Mouse (Mus musculus): ENCODE results near the gene Amz2.
"Not testable (repeated sequence)": the region's sequence is repeated elsewhere in the genome, so short reads cannot be mapped to it uniquely, and the experiment has no call there.

Gene Amz2

DNA sequence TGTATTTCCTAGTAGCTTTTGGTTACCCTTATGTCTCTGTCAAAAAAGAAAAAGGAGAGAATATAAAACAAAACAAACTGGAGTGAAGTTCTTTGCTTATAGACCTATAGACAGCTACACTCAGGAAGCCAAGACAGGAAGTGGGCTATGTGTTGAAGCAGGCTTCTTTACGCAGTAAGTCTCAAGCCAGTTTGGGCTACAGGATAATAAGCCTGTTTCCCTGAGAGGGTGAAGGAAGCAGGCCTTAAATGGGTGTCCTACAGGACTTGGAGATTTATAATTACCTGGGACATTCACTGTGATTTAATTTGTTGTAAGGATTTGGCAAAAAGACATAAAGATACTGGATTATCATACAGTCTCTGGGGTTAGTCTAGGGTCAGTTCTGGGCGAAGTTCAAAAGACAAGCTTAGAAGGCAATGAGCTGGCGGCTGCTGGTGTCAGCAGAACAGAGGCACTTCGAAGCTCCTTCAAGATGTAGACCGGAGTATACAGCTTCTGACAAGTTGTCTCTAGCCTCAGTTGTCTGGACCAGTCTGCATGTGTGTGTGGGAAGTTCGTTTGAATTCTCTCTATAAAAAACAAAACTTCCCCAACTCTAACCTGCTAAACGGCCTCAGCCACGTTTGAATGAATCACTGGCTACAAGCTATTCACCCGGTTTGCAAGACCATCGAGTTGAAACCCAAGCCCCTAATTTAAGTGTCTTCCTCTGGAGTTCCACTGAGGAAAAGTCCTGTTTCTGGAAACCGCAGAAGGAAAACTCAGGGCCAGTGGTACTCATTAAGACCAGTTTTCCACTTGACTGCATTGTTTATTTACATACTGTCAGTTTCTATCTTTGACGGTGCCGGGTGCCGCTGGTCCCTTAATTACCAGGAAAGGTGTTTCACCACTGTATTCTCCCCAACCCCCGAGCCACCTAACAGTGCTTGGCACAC, 45.4 kb downstream of the Amz2 start:
- DNase-seq (ENCODE audit: low spot score in 2 of 2) = no peak

DNA sequence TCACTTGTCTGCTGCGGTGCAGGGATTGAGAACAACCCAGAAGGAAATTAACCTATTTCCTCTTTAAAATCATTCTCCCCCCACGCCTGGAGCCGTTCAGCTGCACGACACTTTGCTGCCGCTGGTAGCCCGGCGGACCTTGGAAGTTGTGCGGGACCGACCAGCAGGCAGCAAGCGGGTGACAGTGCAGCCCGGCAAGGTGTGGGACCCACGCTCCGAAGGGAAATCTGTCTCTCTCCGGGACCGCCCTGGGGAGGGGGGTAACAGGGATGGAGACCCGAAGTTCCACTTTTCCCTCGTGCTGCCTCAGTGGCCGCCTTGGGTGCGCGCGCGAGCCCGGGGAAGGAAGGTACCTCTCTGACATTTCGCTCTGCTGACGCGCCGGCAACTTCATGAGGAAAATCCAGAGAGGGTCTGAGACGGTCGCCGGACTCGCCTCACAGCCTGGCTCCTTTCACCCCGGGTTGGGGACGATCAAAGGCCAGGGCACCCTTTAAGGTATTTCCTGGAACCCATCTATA, 46.5 kb downstream of the Amz2 start:
- no peak for DNase-seq (ENCODE audit: low spot score in 2 of 2)

DNA sequence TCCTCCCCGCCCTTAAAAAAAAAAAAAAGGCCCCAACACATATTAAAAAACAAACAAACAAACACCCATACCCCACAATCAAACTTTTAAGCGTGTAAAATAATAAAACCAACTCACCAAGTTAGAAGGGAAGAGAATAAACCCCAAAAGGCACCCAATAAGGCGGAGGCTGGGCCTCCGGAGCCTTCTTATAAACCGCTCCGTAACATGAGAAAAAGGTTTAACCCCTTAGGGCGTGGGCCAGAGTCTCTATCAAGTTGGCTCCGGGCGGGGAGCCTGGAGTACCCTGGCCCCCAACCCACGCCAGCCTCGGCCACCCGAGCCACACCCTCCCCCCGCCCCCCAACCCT, 47.0 kb downstream of the Amz2 start:
- DNase-seq (ENCODE audit: low spot score in 2 of 2) = no peak

DNA sequence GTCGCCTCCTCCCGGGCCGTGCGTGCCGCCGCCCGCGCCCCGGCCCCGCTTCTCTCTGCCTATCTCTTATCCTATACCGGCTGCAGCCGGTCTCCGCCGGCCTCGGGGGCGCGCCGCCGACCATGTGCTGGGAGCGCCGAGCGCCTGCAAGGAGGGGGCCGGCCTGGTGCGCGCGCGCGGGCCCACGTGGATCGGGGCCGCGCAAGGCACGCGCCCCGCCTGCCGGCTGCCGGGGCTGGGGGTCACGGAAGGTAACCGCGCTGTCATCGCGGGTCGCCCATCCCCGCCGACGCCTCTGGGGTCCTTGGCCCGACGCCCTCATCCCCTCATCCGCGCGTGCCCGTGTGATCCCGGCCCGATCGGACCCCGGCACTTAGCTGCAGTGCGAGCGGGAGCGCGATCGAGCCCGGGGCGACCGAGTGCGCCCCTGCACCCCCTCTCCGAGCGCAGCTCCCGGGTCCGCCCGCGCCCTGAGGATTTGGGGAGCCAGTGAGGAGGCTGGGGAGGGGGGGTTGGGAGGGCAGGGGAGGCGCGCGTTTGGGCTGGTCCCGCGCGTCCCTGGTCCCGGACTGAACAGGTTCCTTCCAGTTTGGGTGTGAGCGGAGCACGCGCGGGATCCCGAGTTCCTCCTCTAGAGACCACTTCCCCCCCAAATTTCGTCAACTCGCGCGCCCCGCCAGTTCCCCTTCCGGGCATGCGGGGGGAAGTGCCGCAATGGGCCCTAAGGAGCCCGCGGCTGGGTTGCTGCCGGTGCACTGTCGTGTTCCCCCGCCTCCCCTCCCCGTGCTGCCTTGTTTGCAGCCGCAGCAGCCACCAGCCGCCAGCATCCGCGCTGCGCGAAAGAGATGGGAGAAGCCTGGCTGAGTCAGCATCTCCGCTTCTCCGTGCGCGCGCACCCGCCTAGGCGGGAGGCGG, 47.7 kb downstream of the Amz2 start, which contains the start of the genes Arsg and Slc16a6:
Arsg (plus strand) TSS at position 204 of the 915 bp plus-strand sequence.
Slc16a6 (minus strand) TSS at position 428 of the 915 bp plus-strand sequence.
- DNase-seq (ENCODE audit: low spot score in 2 of 2) = peak; percentile 78 to 79

DNA sequence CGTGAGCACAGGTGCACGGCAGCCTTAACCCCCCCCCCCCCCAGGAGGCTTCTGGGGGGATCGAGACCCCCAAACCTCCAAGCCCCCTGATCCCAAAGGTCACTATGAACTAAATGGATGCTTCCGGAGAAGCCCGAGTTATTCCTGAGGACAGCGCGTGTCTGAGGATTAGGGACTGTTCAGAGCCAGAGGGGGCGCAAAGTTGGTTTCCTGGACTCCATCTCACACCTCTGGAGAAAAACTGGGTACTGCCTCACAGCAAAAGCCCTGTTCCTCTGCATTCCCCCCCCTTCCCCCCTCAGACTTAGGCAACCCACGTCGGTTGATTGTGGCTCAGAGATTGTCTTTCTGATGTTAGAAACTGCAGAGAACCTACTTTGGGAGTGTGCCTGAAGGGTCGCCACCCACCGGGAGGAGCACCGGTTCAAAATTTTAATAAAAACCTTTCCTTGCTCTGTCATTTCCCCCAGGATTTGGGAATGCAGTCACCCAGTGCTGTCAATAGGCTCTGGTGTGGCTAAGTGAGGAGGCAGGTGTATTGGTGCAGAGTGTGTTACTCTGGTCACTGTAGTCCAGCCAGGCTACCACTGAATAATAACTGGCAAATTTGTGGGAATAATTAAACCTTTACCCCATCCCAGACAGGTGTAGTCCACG, 48.5 kb downstream of the Amz2 start:
- DNase-seq (ENCODE audit: low spot score in 2 of 2) = no peak

DNA sequence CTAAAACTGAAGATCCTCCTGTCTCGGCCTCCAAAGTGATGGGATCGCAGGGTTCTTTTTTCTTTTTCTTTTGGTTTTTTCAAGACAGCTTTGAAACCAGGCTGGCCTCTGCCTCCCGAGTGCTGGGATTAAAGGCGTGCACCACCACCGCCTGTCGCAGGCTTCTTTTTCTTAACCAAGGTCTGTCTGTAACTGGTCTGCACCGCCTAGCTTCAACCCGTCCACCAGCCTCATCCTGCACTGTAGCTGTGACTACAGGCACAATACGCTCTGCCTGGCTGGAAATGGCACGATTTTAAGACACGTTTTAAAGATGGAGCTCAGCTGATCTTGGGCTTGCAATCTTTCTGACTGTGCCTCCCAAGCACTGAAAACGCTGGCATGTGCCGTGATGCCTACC, 49.1 kb downstream of the Amz2 start:
- no peak for DNase-seq (ENCODE audit: low spot score in 2 of 2)

DNA sequence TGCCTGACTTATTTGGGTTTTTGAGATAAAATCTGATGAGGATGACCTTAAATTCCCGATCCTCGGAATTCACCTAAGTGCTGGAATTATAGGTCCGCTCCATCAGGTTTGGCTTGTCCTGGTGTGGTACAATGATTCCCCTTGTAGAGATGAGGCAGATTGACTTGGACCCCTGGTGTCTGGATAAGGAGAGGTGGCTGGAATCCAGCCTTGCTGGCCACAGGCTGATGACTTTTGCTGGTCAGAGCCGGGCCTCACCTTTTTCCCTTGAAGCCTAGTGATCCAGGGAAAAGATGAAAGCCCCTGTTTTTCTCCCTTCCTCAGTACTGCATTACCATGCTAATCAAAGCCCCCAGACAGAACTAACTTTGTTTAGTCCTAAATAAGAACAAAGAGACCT, 50.0 kb downstream of the Amz2 start:
- no peak for DNase-seq (ENCODE audit: low spot score in 2 of 2)

DNA sequence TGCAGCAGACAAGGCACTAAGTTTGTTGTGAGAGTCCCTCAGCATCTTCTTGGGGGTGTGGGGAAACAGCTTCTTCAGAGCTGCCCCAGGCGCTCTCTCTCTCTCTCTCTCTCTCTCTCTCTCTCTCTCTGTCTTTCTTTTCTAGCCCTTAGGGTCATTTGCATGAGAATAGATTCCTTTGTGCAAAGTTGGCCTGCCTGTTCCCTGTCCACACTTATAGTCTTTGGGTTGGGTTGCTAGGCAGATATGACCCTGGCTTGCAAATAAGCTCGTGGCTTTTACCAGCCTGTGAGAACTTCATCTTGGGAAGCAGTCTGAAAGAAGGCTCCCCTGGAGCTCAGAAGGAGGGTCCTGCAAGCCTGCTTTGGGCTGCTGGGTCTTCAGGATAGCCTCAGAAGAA, 50.5 kb downstream of the Amz2 start:
- DNase-seq (ENCODE audit: low spot score in 2 of 2) = no peak

DNA sequence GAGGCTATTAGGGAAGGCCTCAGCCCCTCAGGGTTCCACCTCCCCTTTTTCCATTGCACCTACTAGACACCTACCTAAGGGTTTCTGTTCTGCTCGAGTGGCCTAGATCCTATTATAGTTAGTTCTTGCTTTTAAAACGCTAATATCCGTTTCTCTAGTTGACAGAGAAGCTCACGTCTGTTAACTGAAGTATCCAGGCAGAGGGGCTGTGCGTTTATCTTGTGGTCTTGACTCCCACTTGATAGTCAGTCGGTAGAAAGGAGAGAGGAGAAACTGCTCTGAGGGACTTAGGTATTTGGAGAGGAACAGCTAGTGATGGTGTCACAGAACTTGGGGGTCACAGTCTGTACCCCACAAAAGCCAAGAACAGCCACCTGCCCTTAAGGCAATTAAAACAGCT, 50.9 kb downstream of the Amz2 start:
- no peak for DNase-seq (ENCODE audit: low spot score in 2 of 2)

DNA sequence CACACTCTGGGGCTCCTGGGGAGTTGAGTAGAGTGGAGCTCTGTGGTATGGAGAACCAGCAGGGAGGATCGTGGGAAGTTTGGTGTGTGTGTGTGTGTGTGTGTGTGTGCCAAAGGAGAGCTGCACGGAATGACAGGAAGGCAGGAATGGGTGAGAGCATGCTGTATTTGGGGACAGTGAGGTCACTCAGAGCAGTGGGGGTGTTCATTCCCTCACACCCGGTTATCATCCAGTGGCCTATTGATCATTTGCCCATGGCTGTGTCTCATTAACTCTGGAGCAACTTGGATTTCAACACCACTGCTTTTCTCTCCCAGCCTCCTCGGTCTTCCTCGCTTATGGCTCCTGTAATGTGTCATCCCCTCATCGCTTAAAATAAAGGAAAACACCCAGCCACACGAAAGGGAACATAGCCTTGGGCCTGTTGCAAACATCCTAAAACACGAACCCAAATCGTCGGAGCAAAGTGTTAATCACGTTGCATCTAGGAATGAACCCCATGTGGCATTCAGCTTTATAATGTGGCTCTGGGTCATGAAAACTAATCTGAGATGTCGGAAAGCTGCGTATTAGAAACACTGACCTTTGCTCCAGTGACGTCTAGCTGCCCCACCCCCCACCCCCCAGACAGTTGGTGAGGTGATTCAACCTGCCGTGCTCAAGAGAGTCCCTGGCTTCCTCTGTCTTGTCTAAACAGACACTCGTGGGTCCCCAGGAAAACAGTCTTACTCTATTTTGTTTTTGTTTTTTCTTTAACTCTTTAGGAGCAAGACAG, 52.0 kb downstream of the Amz2 start:
- DNase-seq (ENCODE audit: low spot score in 2 of 2) = no peak

DNA sequence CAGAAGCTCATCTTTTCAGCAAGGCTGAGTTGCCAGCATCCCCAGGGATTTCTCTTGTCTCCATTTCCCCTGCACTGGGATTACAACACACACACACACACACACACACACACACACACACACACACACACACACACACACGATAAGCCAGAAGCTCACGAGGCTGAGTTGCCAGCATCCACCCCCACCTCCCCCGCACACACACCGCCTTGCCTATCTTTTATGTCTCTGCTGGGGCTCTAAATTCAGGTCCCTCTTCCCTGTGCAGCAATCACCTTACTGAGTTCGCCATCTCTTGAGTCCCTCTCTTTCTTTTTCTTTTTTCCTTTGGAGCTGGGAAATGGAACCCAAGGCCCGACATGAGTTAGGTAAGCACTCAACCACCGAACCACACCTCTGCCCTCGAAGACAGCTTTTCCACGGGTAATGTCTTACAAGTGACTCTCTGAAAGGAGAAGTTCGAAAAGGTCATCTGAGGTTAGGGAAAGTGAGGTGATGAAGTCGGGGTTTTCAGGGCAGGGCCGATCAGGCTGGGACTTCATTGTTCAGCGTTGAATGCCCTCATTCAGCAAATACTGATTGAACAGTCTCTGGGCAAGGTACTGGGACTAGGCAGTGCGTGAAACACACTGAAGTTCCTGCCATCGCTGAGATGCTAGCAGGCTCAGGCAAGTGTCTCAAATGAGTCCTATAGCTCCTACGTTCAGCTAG, 54.0 kb downstream of the Amz2 start:
- no peak for DNase-seq (ENCODE audit: low spot score in 2 of 2)

DNA sequence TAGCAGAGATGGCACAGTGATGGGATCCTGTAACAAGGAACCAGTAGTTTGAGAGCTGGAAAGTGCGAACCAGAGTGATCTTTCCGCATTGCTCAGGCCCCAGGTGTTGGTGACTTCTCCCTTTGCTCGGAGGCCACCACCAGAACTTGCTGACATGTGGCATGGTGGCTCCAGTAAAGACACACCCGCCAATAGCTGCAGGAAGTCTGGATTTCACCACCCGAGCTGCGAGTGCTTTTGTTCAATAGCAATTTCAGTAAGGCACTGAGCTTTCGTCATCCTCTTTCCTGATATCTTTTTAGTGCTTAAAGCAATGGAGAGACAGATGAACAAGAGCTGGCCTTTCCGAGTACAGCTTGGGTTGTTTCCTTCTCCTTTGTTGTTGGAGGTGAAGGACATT, 54.7 kb downstream of the Amz2 start:
- no peak for DNase-seq (ENCODE audit: low spot score in 2 of 2)

DNA sequence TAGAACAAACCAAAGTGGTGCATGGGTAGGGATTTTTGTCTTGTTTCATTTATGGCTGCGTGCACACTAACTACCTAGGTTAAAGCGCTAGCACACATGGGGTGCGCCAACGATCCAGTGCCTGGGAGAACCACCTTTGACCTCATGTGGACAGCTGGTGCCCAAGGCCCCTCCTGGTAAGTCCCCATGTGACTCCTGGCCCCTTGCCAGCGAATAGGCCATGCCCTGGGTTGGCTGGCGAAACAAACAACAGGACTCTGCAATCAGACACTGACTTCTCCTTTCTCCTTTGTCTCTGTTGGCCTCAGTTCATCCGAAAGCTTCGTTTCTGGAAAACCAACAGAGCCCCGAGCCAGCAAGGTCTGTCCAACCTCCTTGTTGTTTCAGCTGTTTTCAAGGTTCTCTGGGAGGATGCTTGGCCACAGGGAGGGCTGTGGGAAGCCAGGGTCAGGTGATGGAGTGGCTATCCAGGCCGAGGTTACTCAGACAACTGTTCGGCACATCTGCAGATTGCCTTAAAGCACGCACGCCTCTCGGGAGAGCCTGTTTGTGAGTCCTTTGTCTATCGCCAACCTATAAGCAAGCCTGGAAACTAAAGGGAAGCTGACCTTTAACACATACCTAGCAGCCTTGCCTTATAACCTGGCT, 59.8 kb downstream of the Amz2 start:
- DNase-seq (ENCODE audit: low spot score in 2 of 2) = peak in 1 of 2 experiments; percentile 31

DNA sequence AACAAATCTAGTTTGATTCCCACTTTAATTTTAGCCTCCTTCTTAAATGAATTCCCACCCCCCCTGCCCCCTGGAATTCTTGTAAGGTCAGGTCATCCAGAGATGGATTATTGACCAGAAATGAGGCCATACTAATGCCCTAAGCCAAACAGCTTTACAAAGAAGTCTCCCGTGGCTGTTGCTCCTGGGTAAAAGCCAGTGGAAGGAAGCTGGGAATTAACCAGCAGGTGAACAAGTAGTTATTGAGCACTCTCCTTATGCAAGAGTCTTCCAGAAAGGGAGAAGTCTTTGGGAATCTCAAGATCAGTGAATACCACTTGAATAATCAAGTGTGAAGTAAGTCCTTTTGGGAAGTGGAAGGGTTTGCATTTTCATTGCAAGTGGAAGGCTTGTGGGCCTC, 61.4 kb downstream of the Amz2 start:
- no peak for DNase-seq (ENCODE audit: low spot score in 2 of 2)

DNA sequence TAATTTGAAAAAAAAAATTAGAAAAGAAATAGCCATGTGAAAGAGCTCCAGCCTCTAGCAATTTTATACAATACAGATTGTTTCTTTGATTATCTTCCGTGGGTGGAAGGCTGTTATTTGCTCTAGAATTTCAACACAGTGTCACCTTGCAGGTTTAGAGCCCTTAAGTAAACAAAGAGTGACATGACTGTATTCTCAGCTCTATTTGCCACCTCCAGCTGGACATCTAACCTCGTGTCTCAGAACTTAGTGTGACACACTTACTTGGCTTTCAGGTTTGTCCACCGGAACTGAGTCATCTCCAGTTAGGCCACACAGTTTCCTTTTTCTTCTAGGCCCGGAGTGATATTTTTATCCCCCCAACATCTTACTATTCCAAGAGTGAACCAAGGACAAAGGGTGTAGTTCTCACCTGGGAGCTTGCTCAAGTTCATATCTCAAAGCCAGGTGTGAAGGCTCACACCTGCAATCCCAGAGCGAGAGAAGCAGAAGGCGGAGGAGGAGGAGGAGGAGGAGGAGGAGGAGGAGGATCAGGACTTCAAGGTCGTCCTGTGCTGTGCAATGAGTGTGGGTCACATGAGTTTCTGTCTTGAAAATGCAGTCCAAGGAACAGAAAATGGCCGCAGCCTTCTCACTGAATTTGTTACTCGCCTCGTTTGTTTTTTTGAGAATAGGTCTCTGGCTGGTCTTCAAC, 62.4 kb downstream of the Amz2 start:
- no peak for DNase-seq (ENCODE audit: low spot score in 2 of 2)

DNA sequence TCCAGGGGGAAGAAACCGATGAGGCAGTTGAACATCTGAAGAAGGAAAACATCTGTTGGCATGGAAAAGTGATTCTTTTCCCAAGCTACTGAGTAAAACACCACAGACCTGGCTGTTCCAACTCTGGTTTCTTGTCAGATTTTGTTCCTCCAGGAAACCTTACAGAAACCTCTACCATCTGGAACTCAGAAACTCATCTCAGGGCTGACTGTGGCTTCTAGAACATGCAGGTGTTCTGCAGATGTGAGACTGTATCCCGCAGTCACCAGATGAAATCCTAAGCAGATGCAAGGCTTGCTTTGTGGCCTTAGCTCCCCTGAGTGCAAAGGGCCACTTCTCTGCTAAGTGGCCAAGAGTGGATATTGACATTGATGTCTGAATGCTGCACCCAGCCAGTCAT, 64.0 kb downstream of the Amz2 start:
- no peak for DNase-seq (ENCODE audit: low spot score in 2 of 2)

DNA sequence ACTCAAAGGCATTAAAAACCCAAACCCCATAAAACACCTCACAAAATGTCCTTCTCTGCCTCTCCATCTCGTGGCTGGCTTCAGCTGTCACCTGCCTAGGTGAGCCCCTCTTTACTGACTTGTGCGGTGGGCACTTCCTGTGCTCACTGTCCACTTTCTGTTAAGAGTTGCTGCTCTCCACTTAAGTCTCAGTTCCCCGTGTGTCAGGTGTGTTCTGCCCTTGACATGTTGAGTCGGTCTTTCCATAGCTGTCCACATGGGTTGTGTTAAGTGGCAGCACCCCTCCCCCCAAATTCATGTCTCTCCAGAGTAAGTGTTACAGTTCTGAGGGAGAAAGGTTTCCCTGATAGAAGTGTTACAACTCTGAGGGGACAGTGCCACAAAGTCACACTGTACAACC, 66.1 kb downstream of the Amz2 start:
- DNase-seq (ENCODE audit: low spot score in 2 of 2) = no peak

DNA sequence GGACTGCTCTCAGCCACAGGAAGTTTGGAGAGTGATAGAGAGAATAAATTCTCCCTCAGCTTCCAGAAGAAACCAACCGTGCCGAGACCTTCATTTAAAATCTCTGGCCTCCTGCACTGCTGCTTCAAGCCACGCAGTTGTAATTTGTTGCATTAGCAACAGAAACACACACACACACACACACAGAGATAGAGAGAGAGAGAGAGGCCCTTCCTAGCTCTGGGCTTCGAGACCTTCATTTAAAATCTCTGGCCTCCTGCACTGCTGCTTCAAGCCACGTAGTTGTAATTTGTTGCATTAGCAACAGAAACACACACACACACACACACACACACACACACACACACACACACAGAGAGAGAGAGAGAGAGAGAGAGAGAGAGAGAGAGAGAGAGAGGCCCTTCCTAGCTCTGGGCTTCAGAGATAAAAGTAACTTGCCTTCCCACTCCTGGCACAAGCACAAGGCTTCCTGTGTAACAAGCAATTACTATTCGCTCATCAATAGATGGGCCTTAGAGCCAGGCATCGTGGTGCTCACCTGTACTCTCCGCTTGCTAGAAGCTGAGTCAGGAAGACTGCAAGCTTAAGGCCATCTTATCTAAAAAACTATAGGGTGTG, 67.2 kb downstream of the Amz2 start:
- not testable (repeated sequence) for DNase-seq (ENCODE audit: low spot score in 2 of 2)
